Mouse (Mus musculus) layer of hippocampus, postnatal 14 days (tissue): ENCODE data around the gene H2-DMa. TPM values are rescaled to one million over a fixed set of nuclear protein-coding genes. Genes with fewer than 3 reads are reported as not detected.

Experiments used
- total RNA-seq, 2 experiments: library from RNA; stranded (reverse); gene quantifications; 2 replicates each; pipeline ENCODE4 v1.2.3; 2021

H2-DMa gene
- total RNA-seq, 2 experiments from 2014 or later, result 36.8 to 38.0 TPM

Other genes starting within 250 kb of the H2-DMa start
- gene Gm7029, start 245.7 kb upstream of the H2-DMa start, total RNA-seq, result not detected
- 1 to 10 TPM; 2.9 to 4.5 TPM for gene Kifc1, start 228.9 kb upstream of the H2-DMa start, total RNA-seq
- gene Platr17, start 214.4 kb upstream of the H2-DMa start, total RNA-seq, result under 1 TPM in 1 of 2 experiments, not detected in 1; 0.50 TPM
- 10 to 100 TPM; 28.0 to 28.6 TPM for gene Daxx, start 210.1 kb upstream of the H2-DMa start, total RNA-seq
- gene Tapbp, start 203.6 kb upstream of the H2-DMa start, total RNA-seq, result 10 to 100 TPM; 27.4 to 34.4 TPM
- gene Zbtb22, start 203.6 kb upstream of the H2-DMa start, total RNA-seq, result 10 to 100 TPM; 30.5 to 34.0 TPM
- gene Rgl2, start 190.0 kb upstream of the H2-DMa start, total RNA-seq, result 10 to 100 TPM; 67.0 to 68.9 TPM
- gene Pfdn6, start 179.2 kb upstream of the H2-DMa start, total RNA-seq, result 10 to 100 TPM; 89.3 to 93.4 TPM
- 10 to 100 TPM; 17.5 to 18.5 TPM for gene Wdr46, start 178.9 kb upstream of the H2-DMa start, total RNA-seq
- gene B3galt4, start 168.1 kb upstream of the H2-DMa start, total RNA-seq, result 1 to 10 TPM; 5.4 to 6.8 TPM
- 10 to 100 TPM; 78.5 to 84.4 TPM for gene Vps52, start 163.7 kb upstream of the H2-DMa start, total RNA-seq
- gene Rps18, start 163.5 kb upstream of the H2-DMa start, total RNA-seq, result 100 to 1,000 TPM; 356 to 380 TPM
- 10 to 100 TPM; 14.4 to 15.9 TPM for gene H2-K1, start 119.2 kb upstream of the H2-DMa start, total RNA-seq
- gene Ring1, start 94.9 kb upstream of the H2-DMa start, total RNA-seq, result 10 to 100 TPM; 32.5 to 37.8 TPM
- 10 to 100 TPM; 48.0 to 48.7 TPM for gene H2-Ke6, start 91.5 kb upstream of the H2-DMa start, total RNA-seq
- gene Slc39a7, start 87.9 kb upstream of the H2-DMa start, total RNA-seq, result 10 to 100 TPM; 91.2 to 97.5 TPM
- gene Rxrb, start 87.7 kb upstream of the H2-DMa start, total RNA-seq, result 10 to 100 TPM; 70.9 to 72.1 TPM
- 10 to 100 TPM; 26.8 to 27.4 TPM for gene Col11a2, start 80.1 kb upstream of the H2-DMa start, total RNA-seq
- gene H2-Oa, start 27.2 kb upstream of the H2-DMa start, total RNA-seq, result not detected
- gene Brd2, start 3.1 kb downstream of the H2-DMa start, total RNA-seq, result 100 to 1,000 TPM; 248 to 278 TPM
- gene H2-DMb2, start 23.8 kb downstream of the H2-DMa start, total RNA-seq, result 1 to 10 TPM in 1 of 2 experiments, under 1 TPM in 1; 0.55 to 1.0 TPM
- under 1 TPM; 0.65 to 0.98 TPM for gene H2-DMb1, start 33.5 kb downstream of the H2-DMa start, total RNA-seq
- 1 to 10 TPM; 2.8 to 3.2 TPM for gene Tap1, start 68.0 kb downstream of the H2-DMa start, total RNA-seq
- 1 to 10 TPM; 1.1 to 1.8 TPM for gene Psmb9, start 68.2 kb downstream of the H2-DMa start, total RNA-seq
- 1 to 10 TPM; 2.5 to 2.6 TPM for gene Psmb8, start 78.2 kb downstream of the H2-DMa start, total RNA-seq
- gene Tap2, start 84.0 kb downstream of the H2-DMa start, total RNA-seq, result 1 to 10 TPM; 5.7 to 5.9 TPM
- under 1 TPM in 1 of 2 experiments, not detected in 1; 0.69 TPM for gene H2-Ob, start 119.4 kb downstream of the H2-DMa start, total RNA-seq
- 1 to 10 TPM; 2.3 to 2.7 TPM for gene H2-Ab1, start 138.1 kb downstream of the H2-DMa start, total RNA-seq
- gene H2-Aa, start 168.3 kb downstream of the H2-DMa start, total RNA-seq, result 1 to 10 TPM in 1 of 2 experiments, under 1 TPM in 1; 0.93 to 2.1 TPM
- 1 to 10 TPM; 1.8 to 2.1 TPM for gene H2-Eb1, start 186.3 kb downstream of the H2-DMa start, total RNA-seq
- gene H2-Eb2, start 206.1 kb downstream of the H2-DMa start, total RNA-seq, result not detected
- under 1 TPM; 0.48 to 0.74 TPM for gene Btnl2, start 235.3 kb downstream of the H2-DMa start, total RNA-seq